Mouse (Mus musculus) neutrophil, adult 5-6 weeks (primary cell): Measurements from ENCODE around the gene Ldha. TPM values are rescaled to one million over a fixed set of nuclear protein-coding genes. Genes with fewer than 3 reads are reported as not detected.
"Not testable (repeated sequence)": the region's sequence is repeated elsewhere in the genome, so short reads cannot be mapped to it uniquely, and the experiment has no call there.

Experiments used
- ATAC-seq: fragments of 151-379, 151-347 bp; 2 replicates; pipeline ENCODE4 v1.8.0; 2017; ENCODE audit warnings: mild to moderate bottlenecking, moderate TSS enrichment; ENCODE audit not compliant: insufficient number of reproducible peaks, poor library complexity, low FRiP score, severe bottlenecking; ENCODE audit errors: extremely low read depth
- total RNA-seq: library from RNA; stranded (forward); fragments of 200-1000 nt; gene quantifications from 2 replicates; pipeline ENCODE4 v1.2.3, GENCODE M21; 2017

Gene Ldha
- total RNA-seq, 1 experiment from 2014 or later = 195 TPM

- no peak for ATAC-seq
These were observed 17.8 kb downstream of the Ldha start for GRCm38 (mm10) chr7:46859031-46859430.

GRCm38 (mm10) chr7:46860996-46861395 lies 19.7 kb downstream of the Ldha start, which contains the start of gene Ldhc:
Gene Ldhc (plus strand): TSS chr7:46861203.
- no peak for ATAC-seq

- ATAC-seq = no peak
These were observed 30.7 kb downstream of the Ldha start for GRCm38 (mm10) chr7:46871988-46872387.

- no peak for ATAC-seq
These were observed 35.6 kb downstream of the Ldha start for GRCm38 (mm10) chr7:46876841-46877240.

- ATAC-seq = no peak
These were observed 36.0 kb downstream of the Ldha start for GRCm38 (mm10) chr7:46877255-46877654.

- no peak for ATAC-seq
These were observed 38.6 kb downstream of the Ldha start for GRCm38 (mm10) chr7:46879851-46880250.

GRCm38 (mm10) chr7:46880992-46881391 lies 39.7 kb downstream of the Ldha start:
- peak; percentile 80 for ATAC-seq

GRCm38 (mm10) chr7:46881941-46882340 lies 40.7 kb downstream of the Ldha start:
- ATAC-seq = not testable (repeated sequence)

- no peak for ATAC-seq
These were observed 42.0 kb downstream of the Ldha start for GRCm38 (mm10) chr7:46883304-46883703.

- ATAC-seq = no peak
These were observed 54.2 kb downstream of the Ldha start for GRCm38 (mm10) chr7:46895511-46895910.

- no peak for ATAC-seq
These were observed 58.1 kb downstream of the Ldha start for GRCm38 (mm10) chr7:46899343-46899742.

Other genes with a start within 250 kb of the Ldha start
- gene Sergef, start 201.7 kb upstream of the Ldha start, total RNA-seq = 13.6 and 15.3 TPM in 2 replicates
- not detected in 2 replicates for gene Tph1, start 168.9 kb upstream of the Ldha start, total RNA-seq
- 11.3 and 11.8 TPM in 2 replicates for gene Saal1, start 130.8 kb upstream of the Ldha start, total RNA-seq
- 1.1 TPM in 1 of 2 replicates, not detected in the other for gene Saa3, start 125.8 kb upstream of the Ldha start, total RNA-seq
- not detected in 2 replicates for gene Saa4, start 108.9 kb upstream of the Ldha start, total RNA-seq
- gene Saa1, start 98.5 kb upstream of the Ldha start, total RNA-seq = not detected in 2 replicates
- not detected in 2 replicates for gene Saa2, start 89.7 kb upstream of the Ldha start, total RNA-seq
- 48.5 and 56.5 TPM in 2 replicates for gene Hps5, start 45.4 kb upstream of the Ldha start, total RNA-seq
- gene Gtf2h1, start 45.4 kb upstream of the Ldha start, total RNA-seq = 46.4 and 57.8 TPM in 2 replicates
- 2.0 TPM in 1 of 2 replicates, not detected in the other for gene Ldhc, start 19.7 kb downstream of the Ldha start, total RNA-seq
- gene Tsg101, start 78.5 kb downstream of the Ldha start, total RNA-seq = 41.5 and 51.0 TPM in 2 replicates
- 5.3 and 6.9 TPM in 2 replicates for gene Uevld, start 117.1 kb downstream of the Ldha start, total RNA-seq
- gene Gm9999, start 142.1 kb downstream of the Ldha start, total RNA-seq = not detected in 2 replicates
- 52.3 and 60.5 TPM in 2 replicates for gene Spty2d1, start 166.9 kb downstream of the Ldha start, total RNA-seq
- 1.1 and 1.4 TPM in 2 replicates for gene Tmem86a, start 209.1 kb downstream of the Ldha start, total RNA-seq